Mouse (Mus musculus) frontal cortex, postnatal 25 days (tissue): ENCODE results near the gene Robo2.

Experiments used
- DNase-seq, 2 experiments: peaks; one replicate each; pipeline ENCODE4 v3.0.0; 2022; ENCODE audit warnings: low spot score in 2 of 2

The Robo2 gene

GRCm38 (mm10) chr16:74321666-74322371 lies 89.8 kb downstream of the Robo2 start:
- no peak for DNase-seq

DNA sequence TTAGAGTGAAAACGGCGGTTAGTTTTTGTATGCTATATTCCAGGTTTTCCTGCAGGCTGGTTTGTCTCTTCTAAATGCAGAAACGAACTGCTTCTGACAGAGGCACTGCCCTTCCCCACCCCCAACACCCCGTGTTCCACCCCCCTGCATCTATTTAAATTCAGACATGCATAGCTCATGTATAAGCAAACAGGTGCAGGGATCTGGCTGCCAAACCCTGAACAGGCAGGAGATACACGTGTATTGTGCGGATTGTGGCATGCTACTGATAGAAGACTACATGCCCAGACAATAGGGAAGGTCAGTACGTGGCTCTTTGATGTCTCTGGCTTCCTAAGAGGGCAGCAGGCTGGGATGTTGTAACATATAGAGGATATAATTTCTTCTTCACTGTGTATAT lies 95.5 kb downstream of the Robo2 start:
- no peak for DNase-seq

- no peak for DNase-seq
Measured at GRCm38 (mm10) chr16:74313222-74313621, 98.4 kb downstream of the Robo2 start.

DNA sequence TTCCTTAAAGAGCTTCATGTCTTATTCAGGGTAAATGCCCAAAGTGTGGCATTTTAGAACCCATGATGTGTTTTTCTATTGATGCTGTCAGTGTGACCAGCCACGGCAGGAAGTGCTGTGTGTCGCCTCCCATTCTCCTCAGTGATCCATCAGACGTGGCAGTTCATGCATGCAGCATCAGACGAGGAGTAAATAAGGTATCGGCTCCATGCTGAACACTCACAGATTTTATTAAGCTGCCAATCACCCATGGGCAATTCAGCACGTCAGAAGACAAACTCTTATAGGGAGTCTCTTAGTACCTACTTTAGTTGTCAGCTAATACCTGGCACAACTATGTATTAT lies 104.1 kb downstream of the Robo2 start:
- no peak for DNase-seq

GRCm38 (mm10) chr16:74306876-74307542 lies 104.6 kb downstream of the Robo2 start:
- DNase-seq, result no peak

GRCm38 (mm10) chr16:74287878-74288277 lies 123.7 kb downstream of the Robo2 start:
- DNase-seq, result no peak

GRCm38 (mm10) chr16:74282549-74282948 lies 129.1 kb downstream of the Robo2 start:
- no peak for DNase-seq

DNA sequence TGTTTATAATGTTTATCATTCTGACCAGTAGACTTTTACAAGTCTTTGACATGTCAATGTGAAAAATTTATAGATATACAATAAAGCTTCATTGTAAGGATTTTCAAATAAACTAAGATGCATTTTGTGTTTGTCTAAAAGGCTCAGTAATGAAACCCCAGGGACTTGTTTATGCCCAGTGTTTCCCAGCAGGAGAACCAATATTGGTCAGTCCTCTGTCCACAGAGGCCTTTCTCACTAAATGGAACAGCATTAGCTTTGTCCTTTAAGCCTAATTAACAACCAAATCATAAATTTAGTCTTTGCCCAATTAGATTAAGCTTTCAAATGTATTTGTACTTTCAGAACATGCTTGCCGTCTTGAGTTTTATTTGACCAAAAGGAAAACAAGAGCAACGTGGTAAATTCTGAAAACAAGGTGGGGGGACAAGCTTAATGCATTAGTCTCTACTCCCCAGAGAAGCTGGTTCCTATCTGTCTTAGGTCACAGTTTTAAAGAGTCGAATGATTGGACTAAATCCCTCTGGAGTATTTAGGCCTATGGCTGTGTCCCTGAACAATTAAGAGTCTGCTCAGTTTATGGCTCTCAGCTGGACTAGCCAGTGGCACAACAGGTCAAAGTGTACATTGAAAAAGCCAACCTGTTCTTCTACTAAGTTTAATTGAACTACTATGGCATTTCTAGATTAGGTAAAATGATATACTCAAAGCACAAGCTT lies 134.6 kb downstream of the Robo2 start:
- DNase-seq, result no peak

GRCm38 (mm10) chr16:74274596-74274995 lies 137.0 kb downstream of the Robo2 start:
- DNase-seq, result no peak

DNA sequence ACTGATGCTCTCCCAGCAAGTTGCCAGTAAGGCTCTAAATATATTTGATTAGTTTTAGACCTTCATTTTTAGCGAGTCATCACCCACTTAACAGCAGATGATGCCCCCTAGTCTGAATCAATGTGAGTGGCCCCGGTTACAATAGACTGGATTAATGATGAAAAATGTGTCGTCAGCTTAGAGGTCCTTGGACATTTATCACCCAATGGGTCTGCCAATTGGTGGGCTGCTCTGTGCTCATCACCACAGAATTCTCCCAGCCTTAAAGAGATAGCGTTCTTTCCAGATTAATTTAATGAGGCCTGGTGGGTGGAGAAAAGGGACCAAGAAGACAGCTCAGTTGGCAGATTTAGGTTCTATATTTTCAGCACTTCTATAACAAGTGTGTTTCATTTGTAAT lies 138.6 kb downstream of the Robo2 start:
- DNase-seq, result no peak

GRCm38 (mm10) chr16:74258241-74258640 lies 153.4 kb downstream of the Robo2 start:
- DNase-seq, result no peak

- no peak for DNase-seq
Measured at GRCm38 (mm10) chr16:74244452-74244851, 167.2 kb downstream of the Robo2 start.

GRCm38 (mm10) chr16:74241534-74241933 lies 170.1 kb downstream of the Robo2 start:
- no peak for DNase-seq

DNA sequence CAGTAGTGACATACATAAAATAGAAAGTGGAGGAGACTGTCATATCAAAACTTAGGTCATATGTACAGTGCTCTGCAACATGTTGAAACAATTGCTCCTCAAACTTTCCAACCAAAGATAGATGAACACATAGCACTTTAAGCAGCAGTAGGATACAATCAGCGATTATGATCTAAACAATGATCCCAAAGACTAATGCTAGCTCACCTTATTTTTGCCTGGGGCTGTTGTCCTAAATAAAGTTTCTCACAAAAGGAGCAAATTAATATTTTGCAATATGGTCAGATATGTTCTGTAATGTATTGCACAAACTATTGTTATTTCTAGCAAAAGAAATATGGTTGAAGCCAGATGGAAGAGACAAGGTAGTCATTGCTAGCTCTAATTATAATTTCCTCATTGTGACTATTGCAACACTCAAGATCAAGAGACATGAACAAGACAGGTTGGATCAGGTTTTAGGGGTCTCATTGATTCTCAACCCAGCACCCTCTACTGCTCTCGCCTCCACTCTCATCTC lies 174.2 kb downstream of the Robo2 start:
- DNase-seq, result no peak

GRCm38 (mm10) chr16:74234393-74235059 lies 177.1 kb downstream of the Robo2 start:
- no peak for DNase-seq

- no peak for DNase-seq
Measured at GRCm38 (mm10) chr16:74233596-74233995, 178.0 kb downstream of the Robo2 start.

DNA sequence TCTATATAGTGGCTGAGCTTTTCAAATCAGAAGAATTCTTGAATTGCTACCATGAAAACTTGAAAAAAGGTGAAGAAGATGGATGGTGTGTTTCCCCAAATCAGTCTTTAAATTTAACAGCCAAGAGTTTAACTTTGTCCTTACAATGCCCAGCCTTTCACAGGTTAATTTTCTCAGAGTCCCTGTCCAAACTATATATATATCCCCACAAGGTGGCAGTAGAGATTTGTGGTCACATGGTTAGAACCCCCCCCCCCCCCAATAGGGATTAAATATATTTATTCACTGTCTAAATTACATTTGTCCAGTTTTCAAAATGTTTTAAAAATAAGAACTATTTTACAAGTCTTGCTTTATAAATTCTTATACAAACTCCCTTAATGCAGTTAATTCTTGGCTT lies 184.3 kb downstream of the Robo2 start:
- no peak for DNase-seq

- no peak for DNase-seq
Measured at GRCm38 (mm10) chr16:74225423-74226272, 186.0 kb downstream of the Robo2 start.

DNA sequence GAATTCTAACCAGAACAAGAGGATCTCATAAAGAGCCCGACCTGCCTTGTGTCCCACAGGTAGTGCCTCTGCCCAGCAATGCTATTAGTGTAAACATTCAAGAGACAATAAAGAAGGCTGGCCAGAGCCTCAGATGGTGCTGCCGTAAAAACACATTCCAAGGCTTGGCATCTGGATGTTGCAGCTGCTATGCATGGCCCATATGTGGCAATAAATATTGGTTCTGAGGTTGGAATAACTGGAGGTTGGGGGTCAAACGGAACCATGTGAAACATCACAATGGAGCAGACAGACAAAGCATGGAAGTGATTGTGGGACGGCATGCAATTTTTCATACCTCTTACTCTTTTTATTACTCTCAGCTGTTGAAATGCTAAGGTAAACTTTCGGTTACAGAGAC lies 189.1 kb downstream of the Robo2 start:
- DNase-seq, result no peak

DNA sequence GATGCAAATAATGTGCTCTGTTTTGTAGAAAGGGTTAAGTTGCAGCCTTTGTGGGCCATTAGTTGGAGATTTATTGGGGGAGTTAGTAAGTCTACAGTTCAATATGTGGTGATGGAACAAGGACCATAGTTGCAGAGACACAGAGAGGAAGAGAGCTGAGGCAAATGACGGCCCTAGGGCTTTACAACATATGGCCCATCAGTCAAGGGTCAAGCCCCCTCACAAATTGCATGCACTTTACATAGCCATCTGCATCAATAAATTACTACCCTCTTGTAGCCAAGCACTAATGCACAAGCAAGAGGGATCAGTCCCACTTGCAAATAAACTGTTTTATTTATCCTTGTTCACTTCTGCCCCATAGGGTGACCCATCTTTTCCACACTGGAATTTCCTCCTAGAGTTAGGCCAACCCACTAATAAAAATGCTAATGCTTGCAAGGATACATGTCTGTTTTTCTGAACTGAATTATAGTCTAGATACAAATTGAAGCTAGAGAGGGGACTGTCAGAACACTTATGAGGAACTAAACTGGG lies 194.7 kb downstream of the Robo2 start:
- no peak for DNase-seq

- DNase-seq, result no peak
Measured at GRCm38 (mm10) chr16:74215791-74216190, 195.8 kb downstream of the Robo2 start.
